Mouse (Mus musculus): ENCODE results near the gene Olfr763. TPM values are rescaled to one million over a fixed set of nuclear protein-coding genes. Genes with fewer than 3 reads are reported as not detected.

Olfr763 gene
- polyA plus RNA-seq (2015; fragmentation: Nextera tagmentation; extraction: Ambion mirVana) = not detected in 2 replicates

GRCm38 (mm10) chr10:129010288-129010841 is at the start of gene Olfr763:
Olfr763 (plus strand) TSS chr10:129010791.
- no peak for TF ChIP-seq CTCF (IDR thresholded peaks at IDR 0.05; ENCODE audit: low read depth)
- no peaks in the 10 kb centered on the region for H3K9me3 ChIP-seq (ENCODE audit: control insufficient read depth)
- no peak within 1 kb of the TSS for H3K4me2 ChIP-seq (replicated peaks; ENCODE audit: low read depth)
- WGBS = 72% methylated on average over 2 of the region's 2 CpGs
- no peak within 1 kb of the TSS for H3K4me3 ChIP-seq (ENCODE audit: low read depth, low read length)
- H3K9ac ChIP-seq (ENCODE audit: low read depth, low read length) = no peak within 1 kb of the TSS
- no peaks in the 10 kb centered on the region for H3K36me3 ChIP-seq (ENCODE audit: control insufficient read depth, insufficient read depth)
- H3K27ac ChIP-seq (ENCODE audit: low read depth, low read length) = no peak within 1 kb of the TSS
- ATAC-seq = no peak
- H3K4me1 ChIP-seq (replicated peaks; ENCODE audit: control insufficient read depth, insufficient read depth, low read length) = no peaks in the 10 kb centered on the region
- H3K27me3 ChIP-seq (replicated peaks; ENCODE audit: control insufficient read depth, insufficient read depth, low read length) = no peaks in the 10 kb centered on the region

GRCm38 (mm10) chr10:128964961-128965360 is 45.6 kb upstream of the Olfr763 start:
- WGBS = 41% methylated on average over 2 of the region's 2 CpGs
- peak; percentile 34 for ATAC-seq
- H3K27ac ChIP-seq (ENCODE audit: low read depth, low read length) = peak overlapping the region; percentile 7

GRCm38 (mm10) chr10:128965871-128966270 is 44.7 kb upstream of the Olfr763 start:
- H3K27ac ChIP-seq (ENCODE audit: low read depth, low read length) = peak overlapping the region; percentile 54; the same call in 1 of the 2 replicates
- H3K9me3 ChIP-seq (ENCODE audit: control insufficient read depth) = no peaks in the 10 kb centered on the region
- WGBS = 68% methylated on average over 6 of the region's 6 CpGs
- H3K27me3 ChIP-seq (replicated peaks; ENCODE audit: control insufficient read depth, insufficient read depth, low read length) = no peaks in the 10 kb centered on the region
- H3K9ac ChIP-seq (ENCODE audit: low read depth, low read length) = no peak overlapping the region
- no peak overlapping the region for H3K4me2 ChIP-seq (replicated peaks; ENCODE audit: low read depth)
- no peak for ATAC-seq
- no peaks in the 10 kb centered on the region for H3K36me3 ChIP-seq (ENCODE audit: control insufficient read depth, insufficient read depth)
- TF ChIP-seq CTCF (IDR thresholded peaks at IDR 0.05; ENCODE audit: low read depth) = no peak
- H3K4me3 ChIP-seq (ENCODE audit: low read depth, low read length) = no peak overlapping the region
- H3K4me1 ChIP-seq (replicated peaks; ENCODE audit: control insufficient read depth, insufficient read depth, low read length) = peaks cover 19% of the 10 kb centered on the region

More at GRCm38 (mm10) chr10:128964961-128965360, 45.6 kb upstream of the Olfr763 start:
- Histone ChIP-seq H3K36me3 (ENCODE audit: control insufficient read depth, insufficient read depth) (no peaks in the 10 kb centered on the region), H3K27me3 (replicated peaks; ENCODE audit: control insufficient read depth, insufficient read depth, low read length) (no peaks in the 10 kb centered on the region), H3K4me1 (replicated peaks; ENCODE audit: control insufficient read depth, insufficient read depth, low read length) (peaks cover 16% of the 10 kb centered on the region), H3K9me3 (ENCODE audit: control insufficient read depth) (no peaks in the 10 kb centered on the region), H3K4me3 (ENCODE audit: low read depth, low read length) (no peak overlapping the region), H3K9ac (ENCODE audit: low read depth, low read length) (no peak overlapping the region), H3K4me2 (replicated peaks; ENCODE audit: low read depth) (no peak overlapping the region)
- TF ChIP-seq CTCF (IDR thresholded peaks at IDR 0.05; ENCODE audit: low read depth) = no peak

GRCm38 (mm10) chr10:128968341-128968749 is 42.2 kb upstream of the Olfr763 start:
- Histone ChIP-seq H3K4me2 (replicated peaks; ENCODE audit: low read depth) (no peak overlapping the region), H3K9ac (ENCODE audit: low read depth, low read length) (no peak overlapping the region), H3K4me1 (replicated peaks; ENCODE audit: control insufficient read depth, insufficient read depth, low read length) (peaks cover 14% of the 10 kb centered on the region), H3K27ac (ENCODE audit: low read depth, low read length) (no peak overlapping the region), H3K4me3 (ENCODE audit: low read depth, low read length) (no peak overlapping the region), H3K27me3 (replicated peaks; ENCODE audit: control insufficient read depth, insufficient read depth, low read length) (no peaks in the 10 kb centered on the region), H3K36me3 (ENCODE audit: control insufficient read depth, insufficient read depth) (no peaks in the 10 kb centered on the region), H3K9me3 (ENCODE audit: control insufficient read depth) (no peaks in the 10 kb centered on the region)
- no peak for ATAC-seq
- TF ChIP-seq CTCF (IDR thresholded peaks at IDR 0.05; ENCODE audit: low read depth) = no peak
- WGBS = 24% methylated on average over 1 of the region's 1 CpGs

- Histone ChIP-seq H3K27me3 (replicated peaks; ENCODE audit: control insufficient read depth, insufficient read depth, low read length) (no peaks in the 10 kb centered on the region), H3K9me3 (ENCODE audit: control insufficient read depth) (no peaks in the 10 kb centered on the region), H3K4me3 (ENCODE audit: low read depth, low read length) (no peak overlapping the region), H3K4me1 (replicated peaks; ENCODE audit: control insufficient read depth, insufficient read depth, low read length) (0 out of 2 replicates have a peak, but pooled peaks cover 3% of the 10 kb centered on the region), H3K4me2 (replicated peaks; ENCODE audit: low read depth) (no peak overlapping the region), H3K9ac (ENCODE audit: low read depth, low read length) (no peak overlapping the region), H3K27ac (ENCODE audit: low read depth, low read length) (no peak overlapping the region), H3K36me3 (ENCODE audit: control insufficient read depth, insufficient read depth) (no peaks in the 10 kb centered on the region)
- no peak for TF ChIP-seq CTCF (IDR thresholded peaks at IDR 0.05; ENCODE audit: low read depth)
- 33% methylated on average over 1 of the region's 1 CpGs for WGBS
- peak; percentile 51; the same call in 1 of the 2 replicates for ATAC-seq
Observed at GRCm38 (mm10) chr10:128970740-128971250, 39.8 kb upstream of the Olfr763 start.

- ATAC-seq = no peak
Observed at GRCm38 (mm10) chr10:128972841-128973240, 37.8 kb upstream of the Olfr763 start.

More at GRCm38 (mm10) chr10:128972841-128973240, 37.8 kb upstream of the Olfr763 start:
- 0 out of 2 replicates have a peak, but pooled peaks cover 3% of the 10 kb centered on the region for H3K4me1 ChIP-seq (replicated peaks; ENCODE audit: control insufficient read depth, insufficient read depth, low read length)
- no peak overlapping the region for H3K4me2 ChIP-seq (replicated peaks; ENCODE audit: low read depth)
- H3K36me3 ChIP-seq (ENCODE audit: control insufficient read depth, insufficient read depth) = no peaks in the 10 kb centered on the region
- no peak overlapping the region for H3K9ac ChIP-seq (ENCODE audit: low read depth, low read length)
- no peak overlapping the region for H3K27ac ChIP-seq (ENCODE audit: low read depth, low read length)
- no peak for TF ChIP-seq CTCF (IDR thresholded peaks at IDR 0.05; ENCODE audit: low read depth)
- no peak overlapping the region for H3K4me3 ChIP-seq (ENCODE audit: low read depth, low read length)
- no peaks in the 10 kb centered on the region for H3K9me3 ChIP-seq (ENCODE audit: control insufficient read depth)
- H3K27me3 ChIP-seq (replicated peaks; ENCODE audit: control insufficient read depth, insufficient read depth, low read length) = no peaks in the 10 kb centered on the region
- WGBS = 74% methylated on average over 4 of the region's 4 CpGs

Data from intestine, postnatal 0 days (tissue).